Mouse (Mus musculus): ENCODE data around the gene Dzip1.

The Dzip1 gene

GRCm38 (mm10) chr14:118867366-118867765 is 57.9 kb downstream of the Dzip1 start:
- DNase-seq: no peak

- no peak for DNase-seq
These were observed 59.0 kb downstream of the Dzip1 start for GRCm38 (mm10) chr14:118866014-118866811.

- no peak for DNase-seq
These were observed 60.4 kb downstream of the Dzip1 start for GRCm38 (mm10) chr14:118864905-118865304.

- no peak for DNase-seq
These were observed 63.0 kb downstream of the Dzip1 start for GRCm38 (mm10) chr14:118862253-118862652.

GRCm38 (mm10) chr14:118858318-118858717 is 66.9 kb downstream of the Dzip1 start:
- DNase-seq: no peak

- DNase-seq: no peak
These were observed 68.7 kb downstream of the Dzip1 start for GRCm38 (mm10) chr14:118856563-118856962.

GRCm38 (mm10) chr14:118855141-118855800 is 70.0 kb downstream of the Dzip1 start:
- DNase-seq: no peak

- peak; percentile 23 for DNase-seq
These were observed 70.7 kb downstream of the Dzip1 start for GRCm38 (mm10) chr14:118854371-118855114.

GRCm38 (mm10) chr14:118851496-118852107 is 73.7 kb downstream of the Dzip1 start:
- no peak for DNase-seq

- DNase-seq: no peak
These were observed 74.6 kb downstream of the Dzip1 start for GRCm38 (mm10) chr14:118850696-118851035.

GRCm38 (mm10) chr14:118850011-118850695 is 75.1 kb downstream of the Dzip1 start:
- DNase-seq: no peak

GRCm38 (mm10) chr14:118848171-118848570 is 77.1 kb downstream of the Dzip1 start:
- no peak for DNase-seq

- no peak for DNase-seq
These were observed 78.4 kb downstream of the Dzip1 start for GRCm38 (mm10) chr14:118846834-118847233.

- DNase-seq: no peak
These were observed 82.9 kb downstream of the Dzip1 start for GRCm38 (mm10) chr14:118842353-118842752.

GRCm38 (mm10) chr14:118840027-118840426 is 85.2 kb downstream of the Dzip1 start:
- no peak for DNase-seq

- DNase-seq: no peak
These were observed 85.8 kb downstream of the Dzip1 start for GRCm38 (mm10) chr14:118839416-118839815.

- DNase-seq: no peak
These were observed 86.6 kb downstream of the Dzip1 start for GRCm38 (mm10) chr14:118838556-118839120.

GRCm38 (mm10) chr14:118836754-118837153 is 88.5 kb downstream of the Dzip1 start:
- no peak for DNase-seq

- DNase-seq: no peak
These were observed 89.1 kb downstream of the Dzip1 start for GRCm38 (mm10) chr14:118836145-118836544.

- DNase-seq: no peak
These were observed 90.9 kb downstream of the Dzip1 start for GRCm38 (mm10) chr14:118834313-118834712.

- DNase-seq: no peak
These were observed 92.0 kb downstream of the Dzip1 start for GRCm38 (mm10) chr14:118833241-118833640.

- DNase-seq: no peak
These were observed 93.7 kb downstream of the Dzip1 start for GRCm38 (mm10) chr14:118831597-118831996.
